Mouse (Mus musculus): Measurements from ENCODE around the gene Sbsn. TPM values are rescaled to one million over a fixed set of nuclear protein-coding genes. Genes with fewer than 3 reads are reported as not detected.

The Sbsn gene
- polyA plus RNA-seq, 1 experiment from 2014 or later: 163 TPM

GRCm38 (mm10) chr7:30758853-30759252 is 7.6 kb downstream of the Sbsn start:
- Histone ChIP-seq H3K27ac (replicated peaks) (no peak overlapping the region), H3K4me1 (no peaks in the 10 kb centered on the region), H3K9me3 (replicated peaks) (peaks cover 6% of the 10 kb centered on the region; the same call in 1 of the 2 replicates), H3K4me2 (replicated peaks) (no peak overlapping the region), H3K36me3 (peaks cover 20% of the 10 kb centered on the region), H3K4me3 (replicated peaks) (no peak overlapping the region), H3K9ac (no peak overlapping the region), H3K27me3 (0 out of 2 replicates have a peak, but pooled peaks cover 2% of the 10 kb centered on the region)
- WGBS: 33% methylated on average over 4 of the region's 4 CpGs
- no peak for ATAC-seq (ENCODE audit: insufficient number of reproducible peaks, low FRiP score, low TSS enrichment, low read depth)

GRCm38 (mm10) chr7:30761769-30762352 is 10.6 kb downstream of the Sbsn start:
- ATAC-seq (ENCODE audit: insufficient number of reproducible peaks, low FRiP score, low TSS enrichment, low read depth): no peak
- peaks cover 5% of the 10 kb centered on the region; the same call in 1 of the 2 replicates for H3K27me3 ChIP-seq
- H3K4me2 ChIP-seq (replicated peaks): no peak overlapping the region
- WGBS: 74% methylated on average over 4 of the region's 4 CpGs
- 0 out of 2 replicates have a peak, but pooled peaks cover under 1% of the 10 kb centered on the region for H3K36me3 ChIP-seq
- no peaks in the 10 kb centered on the region for H3K4me1 ChIP-seq
- no peaks in the 10 kb centered on the region for H3K9me3 ChIP-seq (replicated peaks)
- H3K4me3 ChIP-seq (replicated peaks): no peak overlapping the region
- H3K9ac ChIP-seq: no peak overlapping the region
- no peak overlapping the region for H3K27ac ChIP-seq (replicated peaks)

- H3K9ac ChIP-seq: no peak within 1 kb of the TSS
- no peaks in the 10 kb centered on the region for H3K36me3 ChIP-seq
- ATAC-seq (ENCODE audit: insufficient number of reproducible peaks, low FRiP score, low TSS enrichment, low read depth): no peak
- 30% methylated on average over 5 of the region's 5 CpGs for WGBS
- H3K27me3 ChIP-seq: peaks cover 8% of the 10 kb centered on the region; the same call in 1 of the 2 replicates
- H3K27ac ChIP-seq (replicated peaks): peak within 1 kb of the TSS; percentile 51; the same call in 1 of the 2 replicates
- no peaks in the 10 kb centered on the region for H3K9me3 ChIP-seq (replicated peaks)
- H3K4me3 ChIP-seq (replicated peaks): peak within 1 kb of the TSS; percentile 24
- no peaks in the 10 kb centered on the region for H3K4me1 ChIP-seq
- H3K4me2 ChIP-seq (replicated peaks): no peak within 1 kb of the TSS
These were observed 12.2 kb downstream of the Sbsn start, which contains the start of gene Dmkn for GRCm38 (mm10) chr7:30763456-30763855. Dmkn (plus strand) TSS chr7:30763756.

- 34% methylated on average over 11 of the region's 11 CpGs for WGBS
These were observed 13.9 kb downstream of the Sbsn start for GRCm38 (mm10) chr7:30765173-30765572.

GRCm38 (mm10) chr7:30766408-30766807 is 15.1 kb downstream of the Sbsn start:
- Histone ChIP-seq H3K9me3 (replicated peaks) (no peaks in the 10 kb centered on the region), H3K27ac (replicated peaks) (no peak overlapping the region), H3K27me3 (peaks cover 9% of the 10 kb centered on the region; the same call in 1 of the 2 replicates), H3K4me2 (replicated peaks) (no peak overlapping the region), H3K4me1 (no peaks in the 10 kb centered on the region), H3K4me3 (replicated peaks) (no peak overlapping the region), H3K36me3 (no peaks in the 10 kb centered on the region), H3K9ac (no peak overlapping the region)
- 80% methylated on average over 4 of the region's 4 CpGs for WGBS
- no peak for ATAC-seq (ENCODE audit: insufficient number of reproducible peaks, low FRiP score, low TSS enrichment, low read depth)

More at GRCm38 (mm10) chr7:30765173-30765572, 13.9 kb downstream of the Sbsn start:
- Histone ChIP-seq H3K4me2 (replicated peaks) (peak overlapping the region; percentile 10; the same call in 1 of the 2 replicates), H3K4me3 (replicated peaks) (peak overlapping the region; percentile 8; the same call in 1 of the 2 replicates), H3K9me3 (replicated peaks) (no peaks in the 10 kb centered on the region), H3K27ac (replicated peaks) (no peak overlapping the region), H3K9ac (no peak overlapping the region), H3K36me3 (no peaks in the 10 kb centered on the region), H3K4me1 (no peaks in the 10 kb centered on the region), H3K27me3 (peaks cover 9% of the 10 kb centered on the region; the same call in 1 of the 2 replicates)
- no peak for ATAC-seq (ENCODE audit: insufficient number of reproducible peaks, low FRiP score, low TSS enrichment, low read depth)

- peaks cover 4% of the 10 kb centered on the region; the same call in 1 of the 2 replicates for H3K27me3 ChIP-seq
- no peak for ATAC-seq (ENCODE audit: insufficient number of reproducible peaks, low FRiP score, low TSS enrichment, low read depth)
- H3K4me2 ChIP-seq (replicated peaks): no peak overlapping the region
- H3K4me1 ChIP-seq: no peaks in the 10 kb centered on the region
- no peaks in the 10 kb centered on the region for H3K36me3 ChIP-seq
- H3K9ac ChIP-seq: no peak overlapping the region
- no peak overlapping the region for H3K4me3 ChIP-seq (replicated peaks)
- H3K27ac ChIP-seq (replicated peaks): no peak overlapping the region
- no peaks in the 10 kb centered on the region for H3K9me3 ChIP-seq (replicated peaks)
- WGBS: 24% methylated on average over 9 of the region's 9 CpGs
These were observed 18.0 kb downstream of the Sbsn start for GRCm38 (mm10) chr7:30769236-30769635.

GRCm38 (mm10) chr7:30776104-30776503 is 24.8 kb downstream of the Sbsn start:
- Histone ChIP-seq H3K4me2 (replicated peaks) (no peak overlapping the region), H3K9me3 (replicated peaks) (no peaks in the 10 kb centered on the region), H3K27me3 (no peaks in the 10 kb centered on the region), H3K9ac (no peak overlapping the region), H3K4me3 (replicated peaks) (peak overlapping the region; percentile 22; the same call in 1 of the 2 replicates), H3K36me3 (no peaks in the 10 kb centered on the region), H3K27ac (replicated peaks) (peak overlapping the region; percentile 65), H3K4me1 (no peaks in the 10 kb centered on the region)
- 66% methylated on average over 9 of the region's 9 CpGs for WGBS
- no peak for ATAC-seq (ENCODE audit: insufficient number of reproducible peaks, low FRiP score, low TSS enrichment, low read depth)

GRCm38 (mm10) chr7:30777081-30777579 is 25.9 kb downstream of the Sbsn start:
- 0 out of 2 replicates have a peak overlapping the region, but pooled peaks have one; percentile 12 for H3K4me2 ChIP-seq (replicated peaks)
- no peak overlapping the region for H3K9ac ChIP-seq
- 50% methylated on average over 7 of the region's 7 CpGs for WGBS
- no peaks in the 10 kb centered on the region for H3K4me1 ChIP-seq
- peak overlapping the region; percentile 22; the same call in 1 of the 2 replicates for H3K4me3 ChIP-seq (replicated peaks)
- H3K9me3 ChIP-seq (replicated peaks): no peaks in the 10 kb centered on the region
- no peaks in the 10 kb centered on the region for H3K36me3 ChIP-seq
- H3K27ac ChIP-seq (replicated peaks): no peak overlapping the region
- no peak for ATAC-seq (ENCODE audit: insufficient number of reproducible peaks, low FRiP score, low TSS enrichment, low read depth)
- no peaks in the 10 kb centered on the region for H3K27me3 ChIP-seq

GRCm38 (mm10) chr7:30777911-30778310 is 26.6 kb downstream of the Sbsn start:
- no peak for ATAC-seq (ENCODE audit: insufficient number of reproducible peaks, low FRiP score, low TSS enrichment, low read depth)
- no peaks in the 10 kb centered on the region for H3K4me1 ChIP-seq
- H3K36me3 ChIP-seq: no peaks in the 10 kb centered on the region
- H3K9me3 ChIP-seq (replicated peaks): no peaks in the 10 kb centered on the region
- H3K27ac ChIP-seq (replicated peaks): no peak overlapping the region
- no peak overlapping the region for H3K9ac ChIP-seq
- H3K4me3 ChIP-seq (replicated peaks): no peak overlapping the region
- 59% methylated on average over 1 of the region's 1 CpGs for WGBS
- no peaks in the 10 kb centered on the region for H3K27me3 ChIP-seq
- no peak overlapping the region for H3K4me2 ChIP-seq (replicated peaks)

- WGBS: 69% methylated on average over 4 of the region's 4 CpGs
- peaks cover 5% of the 10 kb centered on the region; the same call in 1 of the 2 replicates for H3K4me1 ChIP-seq
- H3K36me3 ChIP-seq: no peaks in the 10 kb centered on the region
- ATAC-seq (ENCODE audit: insufficient number of reproducible peaks, low FRiP score, low TSS enrichment, low read depth): no peak
- no peak overlapping the region for H3K4me2 ChIP-seq (replicated peaks)
- no peak overlapping the region for H3K27ac ChIP-seq (replicated peaks)
- no peaks in the 10 kb centered on the region for H3K27me3 ChIP-seq
- H3K9ac ChIP-seq: no peak overlapping the region
- H3K4me3 ChIP-seq (replicated peaks): no peak overlapping the region
- H3K9me3 ChIP-seq (replicated peaks): no peaks in the 10 kb centered on the region
These were observed 30.5 kb downstream of the Sbsn start for GRCm38 (mm10) chr7:30781792-30782191.

- H3K27ac ChIP-seq (replicated peaks): no peak overlapping the region
- no peak for ATAC-seq (ENCODE audit: insufficient number of reproducible peaks, low FRiP score, low TSS enrichment, low read depth)
These were observed 31.4 kb downstream of the Sbsn start for GRCm38 (mm10) chr7:30782658-30783057.

More at GRCm38 (mm10) chr7:30782658-30783057, 31.4 kb downstream of the Sbsn start:
- Histone ChIP-seq H3K9me3 (replicated peaks) (no peaks in the 10 kb centered on the region), H3K27me3 (no peaks in the 10 kb centered on the region), H3K4me3 (replicated peaks) (no peak overlapping the region), H3K4me1 (peaks cover 5% of the 10 kb centered on the region; the same call in 1 of the 2 replicates), H3K36me3 (no peaks in the 10 kb centered on the region), H3K9ac (no peak overlapping the region), H3K4me2 (replicated peaks) (no peak overlapping the region)
- WGBS: 73% methylated on average over 3 of the region's 3 CpGs

Measured in embryonic facial prominence, embryonic 15.5 days (tissue).